Mouse (Mus musculus) granulocyte monocyte progenitor cell, adult 5-6 weeks (primary cell): ENCODE measurements around the gene Tmtc2. TPM values are rescaled to one million over a fixed set of nuclear protein-coding genes. Genes with fewer than 3 reads are reported as not detected.

ENCODE experiments used
- ATAC-seq: replicated peaks from 2 replicates; pipeline ENCODE4 v1.8.0; 2016; ENCODE audit warnings: mild to moderate bottlenecking, moderate TSS enrichment, inconsistent platforms; ENCODE audit not compliant: poor library complexity, severe bottlenecking
- total RNA-seq, 2 experiments: library from RNA; stranded (forward) in 1 of 2; stranded (reverse) in 1 of 2; fragments of 200-712, 200-1000 nt in 1 of 2; fragments of >200 nt in 1 of 2; fragmentation: Nextera tagmentation in 1 of 2; gene quantifications; 2 replicates each; pipeline ENCODE4 v1.2.3; 2014 to 2017

Gene Tmtc2
- total RNA-seq, 2 experiments from 2014 or later: 0.82 to 1.6 TPM

DNA sequence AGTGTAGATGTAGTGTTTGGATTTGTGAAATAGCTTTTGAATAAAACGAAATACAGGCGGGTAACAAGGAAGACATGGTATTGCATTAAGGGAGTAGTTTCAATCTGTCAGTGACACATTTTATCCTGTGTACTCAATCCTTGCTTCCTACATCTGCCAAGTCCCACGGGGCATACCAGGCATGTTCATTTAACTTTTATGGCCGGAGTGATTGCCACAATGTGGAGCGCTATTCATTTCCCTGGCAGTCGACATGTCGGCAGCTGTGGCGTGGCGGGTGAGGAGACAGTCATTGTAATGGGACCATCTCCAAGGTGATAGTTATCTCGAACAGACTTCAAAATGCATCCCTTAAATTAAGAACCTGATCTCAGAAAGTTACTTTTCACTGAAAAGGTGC, 372.8 kb downstream of the Tmtc2 start:
- ATAC-seq: no peak

GRCm38 (mm10) chr10:105200678-105201077, 373.6 kb downstream of the Tmtc2 start:
- no peak for ATAC-seq

DNA sequence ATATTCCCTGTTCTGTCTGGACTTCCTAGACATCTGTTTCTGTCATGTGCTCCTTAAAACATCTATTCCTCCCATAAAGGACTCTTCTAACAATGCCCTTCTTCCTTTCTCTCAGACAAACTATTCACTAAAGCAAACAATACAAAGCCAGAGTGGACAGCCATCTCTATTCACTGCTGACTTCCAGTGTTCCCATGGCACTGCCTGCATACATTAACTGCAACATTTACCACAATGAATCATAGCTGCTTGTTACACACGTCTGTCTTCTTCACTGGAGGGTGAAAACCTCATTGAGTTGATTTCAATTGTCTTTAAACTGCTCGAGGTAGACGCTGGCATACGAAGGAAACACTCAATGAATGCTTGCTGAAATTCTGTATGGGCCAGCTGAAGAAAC, 374.2 kb downstream of the Tmtc2 start:
- ATAC-seq: no peak

DNA sequence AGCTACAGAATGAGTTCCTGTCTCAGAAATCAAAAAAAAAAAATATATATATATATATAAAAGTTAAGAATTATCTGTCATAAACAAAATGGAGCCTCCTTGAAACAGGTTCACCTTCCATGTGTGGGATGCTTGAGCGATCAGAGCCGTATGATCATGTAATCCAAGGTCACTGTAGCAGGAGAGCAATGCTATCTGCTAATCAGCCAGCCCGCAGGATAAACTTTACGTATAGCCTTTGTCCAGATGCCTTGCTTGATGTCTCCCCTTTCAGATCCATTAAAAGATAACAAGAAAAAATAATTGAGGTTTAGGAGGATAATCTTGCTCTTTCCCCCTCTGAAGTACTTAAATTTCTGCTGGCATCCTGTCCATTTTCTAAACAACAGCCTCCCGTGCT, 374.7 kb downstream of the Tmtc2 start:
- ATAC-seq: no peak

DNA sequence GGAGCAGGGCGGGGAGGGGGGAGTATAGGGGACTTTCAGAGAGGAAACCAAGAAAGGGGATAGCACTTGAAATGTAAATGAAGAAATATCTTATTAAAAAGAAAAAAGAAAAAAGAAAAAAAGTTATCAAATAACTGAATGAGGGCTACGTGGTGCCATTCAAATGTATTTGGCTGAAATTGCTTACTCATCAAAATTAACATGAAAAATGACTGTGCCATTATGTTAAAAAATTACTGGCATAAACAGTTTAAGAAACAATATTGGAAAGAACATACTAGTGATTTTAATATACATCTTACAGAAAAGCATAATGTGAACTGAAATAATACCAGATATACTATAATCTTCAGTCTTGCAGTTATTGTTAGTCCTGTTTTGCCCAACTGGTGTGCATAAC, 378.9 kb downstream of the Tmtc2 start:
- ATAC-seq: no peak

DNA sequence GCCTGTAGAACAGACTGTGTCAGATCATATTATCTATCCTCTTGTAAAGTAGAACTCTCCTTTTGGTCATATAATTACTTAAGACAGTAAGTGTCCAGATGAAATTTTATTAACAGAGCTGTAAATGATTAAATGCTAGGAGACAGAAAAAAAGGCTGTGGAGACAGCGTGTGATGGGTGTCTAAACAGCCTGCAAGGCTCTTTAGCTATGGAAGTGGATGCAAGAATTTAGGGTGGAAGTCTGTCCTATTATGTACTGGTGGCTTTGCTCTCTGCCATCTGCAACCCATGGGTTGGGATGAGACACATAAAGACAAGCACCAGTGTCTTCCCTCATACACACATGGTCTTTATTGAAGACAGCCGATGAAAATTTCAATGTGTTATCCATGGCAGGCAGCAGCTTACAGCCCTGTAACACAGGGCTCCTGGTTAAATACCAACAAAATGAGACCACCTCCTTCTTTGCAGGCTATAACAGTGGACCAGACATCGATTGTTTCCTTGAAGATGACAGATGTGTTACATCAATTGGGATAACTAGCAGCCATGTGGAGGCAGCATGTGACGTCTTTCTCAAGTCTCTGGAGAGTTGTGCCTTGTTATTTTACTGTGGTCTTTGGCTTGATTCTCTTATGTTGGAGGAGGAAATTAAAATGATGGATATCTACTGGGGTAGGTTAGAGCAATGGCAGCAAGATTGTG, 380.3 kb downstream of the Tmtc2 start:
- no peak for ATAC-seq

GRCm38 (mm10) chr10:105192071-105192470, 382.2 kb downstream of the Tmtc2 start:
- ATAC-seq: no peak

GRCm38 (mm10) chr10:105189746-105190145, 384.5 kb downstream of the Tmtc2 start:
- no peak for ATAC-seq

- ATAC-seq: peak; percentile 99
Observed at GRCm38 (mm10) chr10:105186636-105187035, 387.6 kb downstream of the Tmtc2 start.

GRCm38 (mm10) chr10:105168443-105169102, 405.7 kb downstream of the Tmtc2 start:
- ATAC-seq: no peak

DNA sequence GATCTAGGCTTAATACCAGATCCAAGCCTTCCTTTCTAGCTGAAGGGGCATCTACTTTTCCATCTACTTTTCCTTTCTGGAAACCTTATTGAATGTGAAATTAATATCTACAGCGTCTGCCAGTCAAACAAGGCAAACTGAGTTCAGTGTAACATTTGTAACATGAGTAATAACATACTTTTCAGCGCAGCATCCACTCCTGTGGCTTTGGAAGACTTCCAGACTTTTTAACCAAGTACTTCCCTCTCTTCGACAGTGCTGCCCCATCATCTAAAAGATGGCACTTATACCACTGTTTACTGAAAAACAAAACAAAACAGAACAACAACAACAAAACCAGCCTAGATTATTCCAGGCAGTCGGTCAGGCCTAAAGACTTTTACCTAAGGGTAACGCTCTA, 409.0 kb downstream of the Tmtc2 start:
- ATAC-seq: no peak

DNA sequence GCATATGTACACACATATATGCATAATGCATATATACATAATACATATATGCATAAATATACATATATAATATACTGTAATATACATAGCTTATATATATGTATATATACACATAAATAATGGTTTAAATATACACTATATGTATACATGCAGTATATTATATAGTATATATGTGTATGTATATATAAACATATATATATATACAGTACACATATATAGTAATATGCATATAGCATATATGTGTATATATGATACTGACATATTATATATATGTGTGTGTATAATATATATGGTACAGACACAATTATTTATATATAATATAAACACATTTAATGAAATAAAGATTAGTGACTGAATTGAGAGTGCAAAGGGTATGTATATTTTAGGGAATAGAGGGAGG, 420.5 kb downstream of the Tmtc2 start:
- ATAC-seq: no peak

DNA sequence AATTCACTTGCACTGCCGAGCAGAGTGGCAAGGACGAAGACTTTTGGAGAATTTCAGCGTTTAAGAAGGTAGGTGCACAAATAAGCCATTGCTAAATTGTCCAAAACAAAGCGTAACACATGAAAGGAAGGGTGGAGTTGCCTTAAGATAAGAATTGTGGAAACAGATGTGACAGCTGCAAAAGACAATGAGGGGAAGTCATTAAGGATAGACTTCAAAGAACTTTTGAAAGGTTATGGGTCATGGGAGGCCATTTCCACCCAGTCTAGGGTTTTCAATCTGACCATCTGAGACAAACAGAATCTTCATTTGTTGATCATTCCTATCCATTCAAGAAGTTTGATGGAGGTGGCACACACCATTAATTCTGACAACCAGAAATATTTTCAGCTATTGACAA, 429.9 kb downstream of the Tmtc2 start:
- ATAC-seq: no peak

- no peak for ATAC-seq
Observed at GRCm38 (mm10) chr10:105142201-105142600, 432.1 kb downstream of the Tmtc2 start.
